Mouse (Mus musculus) spleen, adult 2 months (tissue): ENCODE data around the gene Atp6v1e2.

Experiments used
- CTCF ChIP-seq: fragments of 200-500 bp; IDR thresholded peaks from 2 replicates; pipeline ENCODE4 v1.5.1; 2011; ENCODE audit warnings: mild to moderate bottlenecking, inconsistent platforms; ENCODE audit not compliant: insufficient read depth, insufficient read length, insufficient replicate concordance; ENCODE audit errors: extremely low read depth
- POLR2A ChIP-seq: fragments of 200-500 bp; IDR thresholded peaks from 2 replicates; pipeline ENCODE4 v1.6.1; 2011; ENCODE audit warnings: low read depth, low read length, inconsistent platforms

GRCm38 (mm10) chr17:86948801-86949200 lies 1.1 kb upstream of the Atp6v1e2 start:
- no peak for TF ChIP-seq CTCF
- no peak for TF ChIP-seq POLR2A
